ENCODE assay signal across 13 mouse cellular contexts in the genomic region with DNA sequence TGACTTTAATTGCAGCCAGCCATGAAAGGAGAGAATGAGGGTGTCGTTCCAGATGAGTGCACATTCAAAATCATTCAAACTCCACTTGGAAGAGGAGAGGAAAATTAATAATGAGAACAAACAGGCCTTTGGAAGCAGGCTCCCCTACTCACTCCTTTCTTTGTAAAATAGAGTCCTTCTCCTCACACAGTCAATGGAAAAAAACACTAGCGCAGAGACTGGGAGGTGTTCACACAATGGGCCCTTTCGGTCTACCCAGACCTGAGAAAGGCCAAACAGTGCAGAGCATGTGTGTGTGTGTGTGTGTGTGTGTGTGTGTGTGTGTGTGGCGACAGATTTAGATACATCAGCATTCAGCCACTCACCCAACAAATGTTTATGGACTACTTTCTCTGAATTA. TPM values are rescaled to one million over a fixed set of nuclear protein-coding genes. Genes with fewer than 3 reads are reported as not detected.
A peak's percentile ranks its signal among the peaks of the same experiment; 100 is the strongest.
DNase-seq lines count a peak whose midpoint lies in the region; ATAC-seq and TF ChIP-seq lines count a peak whose summit lies in the region.
"Had no signal": no experiment of that assay in that cellular context is flagged by ENCODE, and none has a peak within 500 bp of the region (broad histone marks: within the 10 kb centered on the region; RNA-seq: fewer than 3 reads in every experiment).

No protein-coding gene starts in this region.

- no peaks in the 10 kb centered on the region for H3K27me3 ChIP-seq in midbrain, embryonic 11.5 days (ENCODE audit: control insufficient read depth, insufficient read depth, low read length)
- H3K27me3 ChIP-seq in midbrain, postnatal 0 days (ENCODE audit: insufficient read depth, low read length): no peaks in the 10 kb centered on the region
- H3K27me3 ChIP-seq in embryonic facial prominence, embryonic 12.5 days: no peaks in the 10 kb centered on the region
- no peaks in the 10 kb centered on the region for H3K27me3 ChIP-seq in hindbrain, embryonic 13.5 days
- H3K27me3 ChIP-seq in stomach, embryonic 14.5 days (ENCODE audit: control insufficient read depth, insufficient read depth, low read length): no peaks in the 10 kb centered on the region
- no peaks in the 10 kb centered on the region for H3K27me3 ChIP-seq in heart, adult 2 months (ENCODE audit: control insufficient read depth, insufficient read depth, low read length)
- H3K27me3 ChIP-seq: heart, embryonic 12.5 days had no signal

- H3K4me1 ChIP-seq in midbrain, embryonic 11.5 days (ENCODE audit: control insufficient read depth, insufficient read depth, low read length): peaks cover 8% of the 10 kb centered on the region; the same call in 1 of the 2 replicates
- no peaks in the 10 kb centered on the region; the same call in 1 of the 2 replicates for H3K4me1 ChIP-seq in midbrain, postnatal 0 days (ENCODE audit: insufficient read depth, low read length)
- H3K4me1 ChIP-seq in embryonic facial prominence, embryonic 12.5 days: peaks cover 14% of the 10 kb centered on the region
- peaks cover 20% of the 10 kb centered on the region for H3K4me1 ChIP-seq in hindbrain, embryonic 13.5 days (replicated peaks)
- H3K4me1 ChIP-seq in stomach, embryonic 14.5 days (ENCODE audit: control insufficient read depth, insufficient read depth, low read length): 0 out of 2 replicates have a peak, but pooled peaks cover 1% of the 10 kb centered on the region
- H3K4me1 ChIP-seq in heart, adult 2 months (ENCODE audit: control insufficient read depth, insufficient read depth, low read length): no peaks in the 10 kb centered on the region
- H3K4me1 ChIP-seq: heart, embryonic 12.5 days had no signal

- H3K4me3 ChIP-seq in midbrain, embryonic 11.5 days (ENCODE audit: low read depth, low read length): no peak overlapping the region
- no peak overlapping the region for H3K4me3 ChIP-seq in midbrain, postnatal 0 days (ENCODE audit: low read depth, low read length)
- H3K4me3 ChIP-seq in embryonic facial prominence, embryonic 12.5 days: no peak overlapping the region
- H3K4me3 ChIP-seq in hindbrain, embryonic 13.5 days: no peak overlapping the region
- H3K4me3 ChIP-seq in stomach, embryonic 14.5 days (ENCODE audit: low read depth, low read length): no peak overlapping the region
- no peak overlapping the region for H3K4me3 ChIP-seq in heart, adult 2 months
- H3K4me3 ChIP-seq: heart, embryonic 12.5 days had no signal

- TF ChIP-seq POLR2A in heart, adult 2 months (IDR thresholded peaks at IDR 0.05; ENCODE audit: insufficient read depth, low read depth, low read length): no peak

- no peaks in the 10 kb centered on the region for H3K9me3 ChIP-seq in midbrain, embryonic 11.5 days (ENCODE audit: control insufficient read depth, low read length)
- no peaks in the 10 kb centered on the region for H3K9me3 ChIP-seq in midbrain, postnatal 0 days (ENCODE audit: low read length)
- no peaks in the 10 kb centered on the region for H3K9me3 ChIP-seq in embryonic facial prominence, embryonic 12.5 days
- H3K9me3 ChIP-seq in hindbrain, embryonic 13.5 days: no peaks in the 10 kb centered on the region
- H3K9me3 ChIP-seq in stomach, embryonic 14.5 days (ENCODE audit: control insufficient read depth, low read depth, low read length): no peaks in the 10 kb centered on the region
- H3K9me3 ChIP-seq: heart, embryonic 12.5 days had no signal

- peak; percentile 72 for ATAC-seq in midbrain, embryonic 11.5 days (ENCODE audit: low FRiP score)
- ATAC-seq in midbrain, postnatal 0 days (ENCODE audit: low FRiP score): no peak
- no peak for ATAC-seq in embryonic facial prominence, embryonic 12.5 days (ENCODE audit: insufficient number of reproducible peaks, insufficient read depth, low FRiP score, low TSS enrichment)
- ATAC-seq in hindbrain, embryonic 13.5 days (ENCODE audit: low FRiP score): 0 out of 2 replicates have a peak, but pooled peaks have one; percentile 24
- peak; percentile 53; the same call in 1 of the 2 replicates for ATAC-seq in stomach, embryonic 14.5 days (ENCODE audit: insufficient number of reproducible peaks, insufficient read depth, low FRiP score, low read depth)

- 37% methylated on average over 4 of the region's 4 CpGs for WGBS in midbrain, embryonic 11.5 days
- WGBS in midbrain, postnatal 0 days: 28% methylated on average over 4 of the region's 4 CpGs
- 45% methylated on average over 4 of the region's 4 CpGs for WGBS in embryonic facial prominence, embryonic 12.5 days
- 17% methylated on average over 4 of the region's 4 CpGs for WGBS in hindbrain, embryonic 13.5 days
- WGBS in stomach, embryonic 14.5 days: 63% methylated on average over 4 of the region's 4 CpGs
- WGBS in heart, adult 2 months: 85% methylated on average over 4 of the region's 4 CpGs

- no peak overlapping the region for H3K9ac ChIP-seq in midbrain, embryonic 11.5 days (ENCODE audit: low read length)
- H3K9ac ChIP-seq in midbrain, postnatal 0 days (replicated peaks; ENCODE audit: low read length, poor library complexity, severe bottlenecking): no peak overlapping the region
- H3K9ac ChIP-seq in embryonic facial prominence, embryonic 12.5 days: no peak overlapping the region
- H3K9ac ChIP-seq in hindbrain, embryonic 13.5 days: no peak overlapping the region
- no peak overlapping the region for H3K9ac ChIP-seq in stomach, embryonic 14.5 days (replicated peaks; ENCODE audit: low read depth, low read length)
- no peak overlapping the region for H3K9ac ChIP-seq in heart, adult 2 months (ENCODE audit: low read depth, low read length)
- H3K9ac ChIP-seq: heart, embryonic 12.5 days had no signal

- no peaks in the 10 kb centered on the region for H3K36me3 ChIP-seq in midbrain, embryonic 11.5 days (ENCODE audit: control insufficient read depth, insufficient read depth, low read length)
- no peaks in the 10 kb centered on the region for H3K36me3 ChIP-seq in midbrain, postnatal 0 days (ENCODE audit: insufficient read depth, low read length)
- no peaks in the 10 kb centered on the region for H3K36me3 ChIP-seq in embryonic facial prominence, embryonic 12.5 days
- no peaks in the 10 kb centered on the region for H3K36me3 ChIP-seq in hindbrain, embryonic 13.5 days
- H3K36me3 ChIP-seq in stomach, embryonic 14.5 days (ENCODE audit: control insufficient read depth, insufficient read depth, low read length): no peaks in the 10 kb centered on the region
- no peaks in the 10 kb centered on the region for H3K36me3 ChIP-seq in heart, adult 2 months (ENCODE audit: control insufficient read depth, insufficient read depth, low read length)
- H3K36me3 ChIP-seq: heart, embryonic 12.5 days had no signal

- H3K27ac ChIP-seq in midbrain, embryonic 11.5 days (ENCODE audit: low read depth, low read length): no peak overlapping the region
- H3K27ac ChIP-seq in midbrain, postnatal 0 days (ENCODE audit: low read depth, low read length): no peak overlapping the region
- 0 out of 2 replicates have a peak overlapping the region, but pooled peaks have one; percentile 6 for H3K27ac ChIP-seq in embryonic facial prominence, embryonic 12.5 days
- H3K27ac ChIP-seq in hindbrain, embryonic 13.5 days: peak overlapping the region; percentile 40; the same call in 1 of the 2 replicates
- H3K27ac ChIP-seq in stomach, embryonic 14.5 days (ENCODE audit: low read length): peak overlapping the region; percentile 74; the same call in 1 of the 2 replicates
- H3K27ac ChIP-seq in heart, adult 2 months: no peak overlapping the region
- H3K27ac ChIP-seq: macrophage had no signal

- TF ChIP-seq EP300 in heart, adult 2 months (IDR thresholded peaks at IDR 0.05; ENCODE audit: insufficient read depth, low read depth, low read length): no peak

- no peak for DNase-seq in midbrain, embryonic 11.5 days (ENCODE audit: low spot score, missing footprints)
- no peak for DNase-seq in midbrain, postnatal 0 days (ENCODE audit: low spot score)
- no peak for DNase-seq in layer of hippocampus, postnatal 10 days (ENCODE audit: low spot score in 2 of 2)
- no peak for DNase-seq in heart, adult 2 months
- DNase-seq in right cerebral cortex, postnatal 14 days: no peak
- DNase-seq: adrenal gland, postnatal 14 days; cerebellum, adult 18-20 months; right cerebral cortex, adult 18-20 months had no signal

- no peaks in the 10 kb centered on the region for H3K79me2 ChIP-seq in heart, adult 2 months (replicated peaks; ENCODE audit: control insufficient read depth, insufficient read depth, low read length)

- no peak for TF ChIP-seq CTCF in midbrain, postnatal 0 days (IDR thresholded peaks at IDR 0.05)
- no peak for TF ChIP-seq CTCF in heart, adult 2 months (IDR thresholded peaks at IDR 0.05)

- H3K4me2 ChIP-seq in midbrain, embryonic 11.5 days: no peak overlapping the region
- H3K4me2 ChIP-seq in midbrain, postnatal 0 days (ENCODE audit: low read depth, low read length, poor library complexity, severe bottlenecking): no peak overlapping the region
- no peak overlapping the region for H3K4me2 ChIP-seq in embryonic facial prominence, embryonic 12.5 days (replicated peaks)
- H3K4me2 ChIP-seq in hindbrain, embryonic 13.5 days: no peak overlapping the region
- H3K4me2 ChIP-seq in stomach, embryonic 14.5 days (replicated peaks; ENCODE audit: low read depth, low read length): no peak overlapping the region
- H3K4me2 ChIP-seq: heart, embryonic 12.5 days had no signal

- intact Hi-C loops in heart, adult 2 months (cut with DNase I): no loop called here

RNA-seq across cellular contexts. Expression of a gene that starts 56.0 kb away (rescaled TPM):
- 15.9 and 17.4 TPM in 2 replicates for polyA plus RNA-seq in midbrain, embryonic 11.5 days (2014; fragmentation: Nextera tagmentation; extraction: Ambion mirVana)
- 76.3 and 90.8 TPM in 2 replicates for total RNA-seq in midbrain, postnatal 0 days (2014; rRNA removed)
- polyA plus RNA-seq in midbrain, postnatal 0 days (2015; fragmentation: Nextera tagmentation; extraction: Ambion mirVana): 16.6 and 22.6 TPM in 2 replicates
- 20.1 and 23.3 TPM in 2 replicates for polyA plus RNA-seq in embryonic facial prominence, embryonic 12.5 days (2016; fragmentation: Nextera tagmentation; extraction: Ambion mirVana)
- polyA plus RNA-seq in hindbrain, embryonic 13.5 days (2015; fragmentation: Nextera tagmentation; extraction: Ambion mirVana): 10.9 and 12.5 TPM in 2 replicates
- 49.3 and 51.7 TPM in 2 replicates for polyA plus RNA-seq in stomach, embryonic 14.5 days (2014; fragmentation: Nextera tagmentation; extraction: Ambion mirVana)
- 10 to 100 TPM; 36.2 to 36.5 TPM for total RNA-seq in layer of hippocampus, postnatal 10 days (2021)
- total RNA-seq in heart, adult 2 months (2021): 10 to 100 TPM; 30.4 to 32.7 TPM
- polyA plus RNA-seq in heart, adult 2 months (2012; rRNA removed): 23.3 and 35.5 TPM in 2 replicates

Comparison
In these comparisons a context has a peak if more than half of its experiments do, and no peak if none do; other contexts are left out.
1. ATAC-seq: peak in midbrain, embryonic 11.5 days (single experiment), hindbrain, embryonic 13.5 days (single experiment) and stomach, embryonic 14.5 days (single experiment); none in midbrain, postnatal 0 days (single experiment) and embryonic facial prominence, embryonic 12.5 days (single experiment).
2. H3K27ac ChIP-seq: peak in embryonic facial prominence, embryonic 12.5 days (single experiment), hindbrain, embryonic 13.5 days (single experiment) and stomach, embryonic 14.5 days (single experiment); none in midbrain, embryonic 11.5 days (single experiment), midbrain, postnatal 0 days (single experiment) and heart, adult 2 months (single experiment).